8 mouse cellular contexts compared by ENCODE assay signal in the genomic region with DNA sequence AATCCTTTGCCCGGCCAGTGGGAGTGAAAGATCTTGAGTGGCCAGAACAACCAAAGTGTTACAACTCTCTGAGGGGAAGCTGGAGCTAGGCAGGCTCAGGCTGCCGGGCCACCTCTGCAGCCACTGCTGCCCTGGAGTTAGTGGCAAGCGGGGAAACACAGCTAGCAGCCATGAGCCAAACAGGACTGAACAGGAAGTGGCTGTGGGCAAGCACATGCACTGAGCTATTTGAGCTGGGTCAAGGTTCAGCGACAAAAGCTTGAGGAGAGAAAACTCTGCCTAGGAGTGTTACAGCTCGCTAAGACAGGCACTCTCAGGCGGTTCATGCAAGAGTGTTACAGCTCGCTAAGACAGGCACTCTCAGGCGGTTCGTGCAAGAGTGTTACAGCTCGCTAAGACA. TPM values are rescaled to one million over a fixed set of nuclear protein-coding genes. Genes with fewer than 3 reads are reported as not detected.
A peak's percentile ranks its signal among the peaks of the same experiment; 100 is the strongest.
DNase-seq lines count a peak whose midpoint lies in the region; ATAC-seq and TF ChIP-seq lines count a peak whose summit lies in the region.
"Had no signal": no experiment of that assay in that cellular context is flagged by ENCODE, and none has a peak within 500 bp of the region (broad histone marks: within the 10 kb centered on the region; RNA-seq: fewer than 3 reads in every experiment).

No protein-coding gene starts in this region.

- H3K4me1 ChIP-seq in ES-E14 (ENCODE audit: control insufficient read depth in 2 of 2, insufficient read depth in 2 of 2, low read length in 2 of 2, poor library complexity in 1 of 2): peaks cover 1 to 7% of the 10 kb centered on the region in 2 experiments; a peak in 2 of 4 replicates
- peaks cover 16% of the 10 kb centered on the region for H3K4me1 ChIP-seq in intestine, embryonic 16.5 days (ENCODE audit: control insufficient read depth, insufficient read depth, low read length)
- peaks cover 17% of the 10 kb centered on the region; the same call in 1 of the 2 replicates for H3K4me1 ChIP-seq in lung, postnatal 0 days (ENCODE audit: insufficient read depth, low read depth, low read length)

- no peaks in the 10 kb centered on the region for H3K27me3 ChIP-seq in intestine, embryonic 16.5 days (replicated peaks; ENCODE audit: control insufficient read depth, insufficient read depth, low read length)
- no peaks in the 10 kb centered on the region for H3K27me3 ChIP-seq in lung, postnatal 0 days (replicated peaks; ENCODE audit: insufficient read depth, low read length)
- H3K27me3 ChIP-seq: embryonic facial prominence, embryonic 15.5 days had no signal

- H3K4me3 ChIP-seq in ES-E14 (ENCODE audit: insufficient read depth in 1 of 2, low read depth in 1 of 2, low read length in 2 of 2, poor library complexity in 1 of 2, severe bottlenecking in 1 of 2): peak overlapping the region; percentile 13 to 45; a peak in 3 of 4 replicates
- H3K4me3 ChIP-seq in intestine, embryonic 16.5 days (ENCODE audit: low read length): no peak overlapping the region
- no peak overlapping the region for H3K4me3 ChIP-seq in lung, postnatal 0 days (ENCODE audit: low read depth, low read length)
- H3K4me3 ChIP-seq: embryonic facial prominence, embryonic 15.5 days had no signal

- peak; percentile 61 for DNase-seq in CD4-positive, CD25-positive, alpha-beta regulatory T cell, adult 2 months (ENCODE audit: low read depth, low spot score)
- no peak for DNase-seq in ES-E14 (ENCODE audit: low read depth, low spot score)
- peak; percentile 52 for DNase-seq in lung, postnatal 0 days (ENCODE audit: low spot score)
- peak; percentile 55 to 57 for DNase-seq in urinary bladder, postnatal 36 days (ENCODE audit: low spot score in 2 of 2)
- no peak for DNase-seq in ovary, postnatal 14 days (ENCODE audit: low spot score)
- DNase-seq in right cerebral cortex, postnatal 36 days (ENCODE audit: low spot score in 2 of 2): no peak

- H3K9me3 ChIP-seq in ES-E14 (ENCODE audit: control insufficient read depth, insufficient read depth, low read depth, low read length): no peaks in the 10 kb centered on the region
- no peaks in the 10 kb centered on the region for H3K9me3 ChIP-seq in intestine, embryonic 16.5 days (ENCODE audit: control insufficient read depth, low read length)
- no peaks in the 10 kb centered on the region for H3K9me3 ChIP-seq in lung, postnatal 0 days (ENCODE audit: low read length)
- H3K9me3 ChIP-seq: embryonic facial prominence, embryonic 15.5 days had no signal

- peaks cover 9% of the 10 kb centered on the region; the same call in 1 of the 2 replicates for H3K36me3 ChIP-seq in ES-E14 (ENCODE audit: control insufficient read depth, insufficient read depth, low read length, poor library complexity, severe bottlenecking)
- peaks cover 3% of the 10 kb centered on the region; the same call in 1 of the 2 replicates for H3K36me3 ChIP-seq in intestine, embryonic 16.5 days (ENCODE audit: control insufficient read depth, insufficient read depth, low read length)
- H3K36me3 ChIP-seq in lung, postnatal 0 days (ENCODE audit: insufficient read depth, low read length): peaks cover 4% of the 10 kb centered on the region; the same call in 1 of the 2 replicates

- TF ChIP-seq EP300 in lung, postnatal 0 days (IDR thresholded peaks at IDR 0.05): no peak

- no peak overlapping the region; the same call in 1 of the 2 replicates for H3K27ac ChIP-seq in ES-E14 (ENCODE audit: insufficient read depth, low read depth, low read length, poor library complexity, severe bottlenecking)
- peak overlapping the region; percentile 62; the same call in 1 of the 2 replicates for H3K27ac ChIP-seq in intestine, embryonic 16.5 days (ENCODE audit: low read length)
- H3K27ac ChIP-seq in lung, postnatal 0 days (ENCODE audit: low read length): no peak overlapping the region
- H3K27ac ChIP-seq: embryonic facial prominence, embryonic 15.5 days had no signal

- no peak for TF ChIP-seq CTCF in lung, postnatal 0 days (IDR thresholded peaks at IDR 0.05)

- 0 out of 2 replicates have a peak overlapping the region, but pooled peaks have one; percentile 29 for H3K4me2 ChIP-seq in intestine, embryonic 16.5 days (ENCODE audit: low read depth, low read length)
- no peak overlapping the region for H3K4me2 ChIP-seq in lung, postnatal 0 days (replicated peaks; ENCODE audit: low read depth, low read length)
- H3K4me2 ChIP-seq: embryonic facial prominence, embryonic 15.5 days had no signal

- ATAC-seq in intestine, embryonic 16.5 days: peak; percentile 57
- ATAC-seq in lung, postnatal 0 days: peak; percentile 55; the same call in 1 of the 2 replicates

- WGBS in intestine, embryonic 16.5 days: 62% methylated on average over 10 of the region's 10 CpGs
- 50% methylated on average over 10 of the region's 10 CpGs for WGBS in lung, postnatal 0 days

- 0 out of 2 replicates have a peak overlapping the region, but pooled peaks have one; percentile 13 for H3K9ac ChIP-seq in ES-E14 (ENCODE audit: insufficient read depth, low read depth, low read length, poor library complexity, severe bottlenecking)
- H3K9ac ChIP-seq in intestine, embryonic 16.5 days (ENCODE audit: low read depth, low read length): no peak overlapping the region
- no peak overlapping the region for H3K9ac ChIP-seq in lung, postnatal 0 days (replicated peaks; ENCODE audit: low read depth)
- H3K9ac ChIP-seq: embryonic facial prominence, embryonic 15.5 days had no signal

- in situ Hi-C loops in ES-E14 (cut with MboI; ENCODE audit: low sequenced_read_pairs in 2 of 2, unreplicated experiment in 2 of 2): no loop called here

TF ChIP-seq in ES-E14, 5 proteins besides CTCF, POLR2A, EP300 and RAD21:
- no peak for TF ChIP-seq ZNF384 (IDR thresholded peaks at IDR 0.05; ENCODE audit: low read depth, low read length)
- TF ChIP-seq HCFC1 (IDR thresholded peaks at IDR 0.05; ENCODE audit: borderline replicate concordance, insufficient read depth, low read length): no peak
- no peak for TF ChIP-seq CHD2 (IDR thresholded peaks at IDR 0.05; ENCODE audit: low read depth, low read length)
- no peak for TF ChIP-seq MAFK (IDR thresholded peaks at IDR 0.05; ENCODE audit: insufficient read depth, low read depth, low read length)
- TF ChIP-seq ZC3H11A (IDR thresholded peaks at IDR 0.05; ENCODE audit: borderline replicate concordance, low read depth, low read length): no peak

RNA-seq across cellular contexts. Expression of a gene that starts 12.2 kb away (rescaled TPM):
- total RNA-seq in ES-E14 (2012; rRNA removed): 44.3 and 65.9 TPM in 2 replicates
- polyA plus RNA-seq in intestine, embryonic 16.5 days (2015; fragmentation: Nextera tagmentation; extraction: Ambion mirVana): 233 and 238 TPM in 2 replicates
- 263 and 295 TPM in 2 replicates for polyA plus RNA-seq in lung, postnatal 0 days (2015; fragmentation: Nextera tagmentation; extraction: Ambion mirVana)

RNA-seq across cellular contexts. Expression of a gene that starts 18.3 kb away (rescaled TPM):
- 0.16 TPM in 1 of 2 replicates, not detected in the other for total RNA-seq in ES-E14 (2012; rRNA removed)
- 0.89 and 1.5 TPM in 2 replicates for polyA plus RNA-seq in intestine, embryonic 16.5 days (2015; fragmentation: Nextera tagmentation; extraction: Ambion mirVana)
- 0.36 and 0.60 TPM in 2 replicates for polyA plus RNA-seq in lung, postnatal 0 days (2015; fragmentation: Nextera tagmentation; extraction: Ambion mirVana)

Comparison
In these comparisons a context has a peak if more than half of its experiments do, and no peak if none do; other contexts are left out.
1. DNase-seq: peak in CD4-positive, CD25-positive, alpha-beta regulatory T cell, adult 2 months (single experiment), lung, postnatal 0 days (single experiment) and urinary bladder, postnatal 36 days (2 of 2); none in ES-E14 (single experiment), ovary, postnatal 14 days (single experiment) and right cerebral cortex, postnatal 36 days (0 of 2).
2. H3K4me3 ChIP-seq: peak in ES-E14 (2 of 2); none in intestine, embryonic 16.5 days (single experiment) and lung, postnatal 0 days (single experiment).